Mouse (Mus musculus) E14TG2a.4 (cell line): ENCODE measurements around the gene Itgax.
A peak's percentile ranks its signal among the peaks of the same experiment; 100 is the strongest.

Experiments
- H3K27me3 ChIP-seq: 2 replicates; pipeline ENCODE4 v1.6.1; 2014; ENCODE audit warnings: low read length, control low read depth; ENCODE audit not compliant: insufficient read depth
- H3K36me3 ChIP-seq: 2 replicates; pipeline ENCODE4 v1.6.1; 2014; ENCODE audit warnings: low read length, control low read depth; ENCODE audit not compliant: insufficient read depth
- H3K4me1 ChIP-seq: replicated peaks from 2 replicates; pipeline ENCODE4 v1.6.1; 2014; ENCODE audit warnings: low read depth, low read length, control low read depth
- H3K4me3 ChIP-seq: replicated peaks from 2 replicates; pipeline ENCODE4 v1.5.1; 2014; ENCODE audit warnings: mild to moderate bottlenecking, low read length
- H3K9me3 ChIP-seq: 2 replicates; pipeline ENCODE4 v1.6.1; 2014; ENCODE audit warnings: low read length, control low read depth
- CTCF ChIP-seq: conservative IDR thresholded peaks from 2 replicates; pipeline ENCODE4 v1.5.1; 2014; ENCODE audit warnings: low read length
- NANOG ChIP-seq: IDR thresholded peaks from 2 replicates; pipeline ENCODE4 v1.6.1; 2014; ENCODE audit warnings: borderline replicate concordance, low read length, mixed read lengths
- POU5F1 ChIP-seq: IDR thresholded peaks from 2 replicates; pipeline ENCODE4 v1.6.1; 2014; ENCODE audit warnings: low read length, borderline replicate concordance

Itgax gene

GRCm38 (mm10) chr7:128128741-128129720, at the start of gene Itgax:
Gene Itgax (plus strand): TSS chr7:128129547.
- H3K27me3 ChIP-seq: peaks cover 3% of the 10 kb centered on the region; the same call in 1 of the 2 replicates
- H3K36me3 ChIP-seq: no peaks in the 10 kb centered on the region
- TF ChIP-seq CTCF (no peak), NANOG (no peak), POU5F1 (no peak)
- H3K4me3 ChIP-seq: no peak within 1 kb of the TSS
- no peaks in the 10 kb centered on the region for H3K4me1 ChIP-seq
- H3K9me3 ChIP-seq: no peaks in the 10 kb centered on the region

- peak overlapping the region; percentile 39; the same call in 1 of the 2 replicates for H3K4me3 ChIP-seq
- peak; percentile 53 for TF ChIP-seq NANOG
- TF ChIP-seq POU5F1: no peak
- H3K4me1 ChIP-seq: peaks cover 21% of the 10 kb centered on the region
- 0 out of 2 replicates have a peak, but pooled peaks cover 2% of the 10 kb centered on the region for H3K27me3 ChIP-seq
- no peaks in the 10 kb centered on the region for H3K9me3 ChIP-seq
- H3K36me3 ChIP-seq: no peaks in the 10 kb centered on the region
These were observed 49.3 kb upstream of the Itgax start for GRCm38 (mm10) chr7:128080012-128080411.

GRCm38 (mm10) chr7:128089141-128089540, 40.2 kb upstream of the Itgax start:
- Histone ChIP-seq H3K9me3 (no peaks in the 10 kb centered on the region), H3K4me3 (no peak overlapping the region)

GRCm38 (mm10) chr7:128098135-128098534, 31.2 kb upstream of the Itgax start:
- no peaks in the 10 kb centered on the region for H3K4me1 ChIP-seq

More at GRCm38 (mm10) chr7:128089141-128089540, 40.2 kb upstream of the Itgax start:
- TF ChIP-seq NANOG: no peak
- TF ChIP-seq POU5F1: no peak
- no peak for TF ChIP-seq CTCF
- Histone ChIP-seq H3K36me3 (no peaks in the 10 kb centered on the region), H3K4me1 (no peaks in the 10 kb centered on the region), H3K27me3 (0 out of 2 replicates have a peak, but pooled peaks cover 2% of the 10 kb centered on the region)

GRCm38 (mm10) chr7:128100742-128101357, 28.5 kb upstream of the Itgax start:
- Histone ChIP-seq H3K27me3 (peaks cover 2% of the 10 kb centered on the region; the same call in 1 of the 2 replicates), H3K36me3 (no peaks in the 10 kb centered on the region), H3K4me1 (no peaks in the 10 kb centered on the region), H3K9me3 (peaks cover 5% of the 10 kb centered on the region; the same call in 1 of the 2 replicates), H3K4me3 (no peak overlapping the region)
- TF ChIP-seq CTCF (no peak), NANOG (no peak), POU5F1 (no peak)

More at GRCm38 (mm10) chr7:128098135-128098534, 31.2 kb upstream of the Itgax start:
- H3K9me3 ChIP-seq: peaks cover 5% of the 10 kb centered on the region; the same call in 1 of the 2 replicates
- no peaks in the 10 kb centered on the region for H3K36me3 ChIP-seq
- H3K4me3 ChIP-seq: no peak overlapping the region
- TF ChIP-seq NANOG: no peak
- TF ChIP-seq POU5F1: no peak
- TF ChIP-seq CTCF: no peak
- H3K27me3 ChIP-seq: peaks cover 2% of the 10 kb centered on the region; the same call in 1 of the 2 replicates

- TF ChIP-seq NANOG (no peak), POU5F1 (no peak), CTCF (no peak)
- H3K4me1 ChIP-seq: no peaks in the 10 kb centered on the region
- no peak overlapping the region for H3K4me3 ChIP-seq
- no peaks in the 10 kb centered on the region for H3K9me3 ChIP-seq
- H3K36me3 ChIP-seq: no peaks in the 10 kb centered on the region
- peaks cover 2% of the 10 kb centered on the region; the same call in 1 of the 2 replicates for H3K27me3 ChIP-seq
These were observed 24.1 kb upstream of the Itgax start for GRCm38 (mm10) chr7:128105246-128105645.

GRCm38 (mm10) chr7:128107462-128107861, 21.9 kb upstream of the Itgax start:
- Histone ChIP-seq H3K4me1 (no peaks in the 10 kb centered on the region), H3K9me3 (no peaks in the 10 kb centered on the region), H3K27me3 (no peaks in the 10 kb centered on the region), H3K4me3 (no peak overlapping the region), H3K36me3 (no peaks in the 10 kb centered on the region)
- TF ChIP-seq CTCF (no peak), POU5F1 (no peak), NANOG (no peak)

- H3K4me3 ChIP-seq: no peak overlapping the region
- H3K9me3 ChIP-seq: no peaks in the 10 kb centered on the region
- no peak for TF ChIP-seq CTCF
- no peak for TF ChIP-seq POU5F1
- no peak for TF ChIP-seq NANOG
- H3K4me1 ChIP-seq: no peaks in the 10 kb centered on the region
- H3K27me3 ChIP-seq: peaks cover 4% of the 10 kb centered on the region; the same call in 1 of the 2 replicates
- no peaks in the 10 kb centered on the region for H3K36me3 ChIP-seq
These were observed 19.0 kb upstream of the Itgax start for GRCm38 (mm10) chr7:128110314-128110713.
